Mouse (Mus musculus) neural tube, embryonic 15.5 days (tissue): ENCODE results near the gene Dhx58. TPM values are rescaled to one million over a fixed set of nuclear protein-coding genes. Genes with fewer than 3 reads are reported as not detected.
A peak's percentile ranks its signal among the peaks of the same experiment; 100 is the strongest.

ENCODE experiments used
- ATAC-seq: fragments of 200-750 bp; cut with Nextera tagmentation; 2 replicates; pipeline ENCODE4 v1.8.0; 2017; ENCODE audit warnings: mild to moderate bottlenecking, moderate TSS enrichment, moderate library complexity; ENCODE audit not compliant: low FRiP score
- H3K27ac ChIP-seq: fragments of 300-500 bp; sonication (generic); replicated peaks from 2 replicates; pipeline ENCODE4 v1.5.1; 2015; ENCODE audit warnings: mild to moderate bottlenecking, inconsistent platforms
- H3K27me3 ChIP-seq: fragments of 300-500 bp; sonication (generic); replicated peaks from 2 replicates; pipeline ENCODE4 v1.6.1; 2015; ENCODE audit warnings: inconsistent platforms
- H3K36me3 ChIP-seq: fragments of 300-500 bp; sonication (generic); 2 replicates; pipeline ENCODE4 v1.6.1; 2015; ENCODE audit warnings: inconsistent platforms
- H3K4me1 ChIP-seq: fragments of 300-500 bp; sonication (generic); 2 replicates; pipeline ENCODE4 v1.6.1; 2015; ENCODE audit warnings: inconsistent platforms
- H3K4me2 ChIP-seq: fragments of 300-500 bp; sonication (generic); 2 replicates; pipeline ENCODE4 v1.6.1; 2015; ENCODE audit warnings: inconsistent platforms, mild to moderate bottlenecking, moderate library complexity
- H3K4me3 ChIP-seq: fragments of 300-500 bp; sonication (generic); replicated peaks from 2 replicates; pipeline ENCODE4 v1.5.1; 2015; ENCODE audit warnings: mild to moderate bottlenecking, inconsistent platforms
- H3K9ac ChIP-seq: fragments of 300-500 bp; sonication (generic); replicated peaks from 2 replicates; pipeline ENCODE4 v1.6.1; 2015; ENCODE audit warnings: mild to moderate bottlenecking, inconsistent platforms
- H3K9me3 ChIP-seq: fragments of 300-500 bp; sonication (generic); replicated peaks from 2 replicates; pipeline ENCODE4 v1.6.1; 2016; ENCODE audit warnings: inconsistent platforms
- WGBS: fragments of 180-500 bp; shearing (Covaris S2); methylation state at CpG from one replicate; pipeline ENCODE4 v1.1.7; 2015; ENCODE audit warnings: mixed read lengths; 5-methylcytosine and 5-hydroxymethylcytosine counted together
- polyA plus RNA-seq: library from polyadenylated mRNA; unstranded; fragments of >200 nt; fragmentation: Nextera tagmentation; extraction: Ambion mirVana; gene quantifications from 2 replicates; pipeline ENCODE4 v1.2.1, GENCODE M21; 2015

Gene Dhx58
- polyA plus RNA-seq, 1 experiment from 2014 or later: 2.7 TPM

DNA sequence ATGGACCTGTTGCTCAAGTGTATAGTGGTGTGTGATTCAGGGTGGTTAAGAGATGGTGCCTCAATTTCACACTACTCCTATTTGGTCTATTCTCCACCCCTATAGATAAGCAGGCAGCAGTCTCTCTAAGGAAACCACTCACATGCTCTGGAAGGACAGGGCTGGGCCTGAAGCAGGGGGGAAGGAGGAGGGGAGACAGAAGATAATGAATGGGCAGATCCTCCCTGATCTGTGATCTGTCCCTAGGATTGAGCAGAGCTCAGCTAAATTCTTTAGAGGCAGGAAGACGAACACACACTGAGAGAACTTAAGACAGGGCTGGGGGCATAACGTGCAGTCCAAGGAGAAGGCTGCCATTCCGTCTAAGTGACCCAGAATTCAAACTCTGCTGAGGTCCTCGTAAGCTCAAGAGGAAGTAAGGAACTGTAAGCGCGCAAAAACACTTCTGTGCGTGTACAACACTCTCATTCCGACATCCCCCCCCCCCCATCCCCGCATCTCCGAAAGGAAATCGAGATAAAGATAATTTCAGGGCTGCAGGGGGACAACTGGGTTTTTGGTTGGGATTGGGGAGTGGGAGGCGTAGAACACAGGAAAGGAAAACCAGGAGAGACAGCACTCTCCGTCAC, 33.1 kb upstream of the Dhx58 start:
- WGBS: 3% methylated on average over 13 of the region's 13 CpGs
- Histone ChIP-seq H3K9me3 (no peaks in the 10 kb centered on the region), H3K27ac (peak overlapping the region; percentile 71; the same call in 1 of the 2 replicates), H3K27me3 (no peaks in the 10 kb centered on the region), H3K4me2 (peak overlapping the region; percentile 89), H3K4me3 (peak overlapping the region; percentile 77), H3K4me1 (peaks cover 29% of the 10 kb centered on the region), H3K36me3 (peaks cover 17% of the 10 kb centered on the region), H3K9ac (peak overlapping the region; percentile 90)
- ATAC-seq: no peak

DNA sequence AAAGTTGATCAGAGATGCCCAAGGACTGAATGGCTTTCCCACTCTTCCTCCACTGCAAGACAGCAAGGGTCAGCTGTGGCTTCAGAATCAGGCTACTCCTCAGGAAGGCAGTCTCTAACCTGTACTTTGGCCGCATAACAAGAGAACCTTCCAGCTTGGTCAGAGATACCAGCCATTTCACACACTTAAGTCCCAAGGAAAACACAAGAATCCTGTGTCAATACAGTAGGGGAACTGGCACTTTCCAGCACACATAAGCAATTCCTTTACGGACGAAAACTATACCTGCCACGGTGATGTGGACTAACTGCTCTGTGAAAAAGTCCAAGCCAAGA, 32.6 kb upstream of the Dhx58 start:
- H3K9ac ChIP-seq: 0 out of 2 replicates have a peak overlapping the region, but pooled peaks have one; percentile 90
- peak overlapping the region; percentile 77 for H3K4me3 ChIP-seq
- WGBS: 82% methylated on average over 4 of the region's 4 CpGs
- no peaks in the 10 kb centered on the region for H3K27me3 ChIP-seq
- H3K27ac ChIP-seq: no peak overlapping the region
- ATAC-seq: no peak
- H3K4me2 ChIP-seq: peak overlapping the region; percentile 89
- H3K9me3 ChIP-seq: no peaks in the 10 kb centered on the region
- H3K4me1 ChIP-seq: peaks cover 29% of the 10 kb centered on the region
- peaks cover 14% of the 10 kb centered on the region for H3K36me3 ChIP-seq

DNA sequence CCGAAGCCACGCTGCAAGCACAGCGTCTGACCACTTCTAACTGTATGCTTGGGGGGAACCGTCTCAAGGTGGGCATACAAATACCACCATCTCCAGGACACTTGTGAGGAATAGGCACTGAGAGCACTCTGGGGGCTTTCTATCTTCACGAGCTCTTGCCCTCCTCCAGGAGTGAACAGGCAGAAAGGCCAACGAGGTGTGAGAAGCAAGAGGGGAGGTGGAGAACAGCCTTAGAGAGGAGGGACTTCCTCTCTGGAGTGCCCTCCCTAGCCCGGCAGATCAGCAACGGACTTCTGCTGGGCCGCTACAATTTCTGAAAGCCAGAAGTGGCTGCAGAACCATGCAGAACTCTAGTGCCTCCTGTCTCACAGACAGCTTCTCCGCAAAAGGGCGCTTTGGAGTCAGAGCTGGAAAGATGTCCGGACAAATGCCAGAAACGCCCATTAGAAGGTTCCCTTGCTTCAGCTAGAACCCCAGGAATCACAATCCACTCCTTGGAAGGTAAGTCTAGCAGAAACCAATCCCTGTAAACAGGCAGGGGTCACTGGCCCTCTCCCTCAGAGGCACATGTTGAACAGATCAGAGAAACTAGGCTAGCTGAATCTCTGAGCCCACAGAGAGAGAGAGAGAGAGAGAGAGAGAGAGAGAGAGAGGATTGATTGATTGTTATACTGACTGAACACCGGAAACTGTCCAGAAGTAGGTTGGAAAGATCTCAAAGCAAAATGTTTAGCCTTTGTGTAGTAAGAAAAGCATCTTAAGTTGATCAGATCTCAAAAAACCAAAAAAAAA, 32.1 kb upstream of the Dhx58 start:
- 83% methylated on average over 14 of the region's 14 CpGs for WGBS
- Histone ChIP-seq H3K9ac (0 out of 2 replicates have a peak overlapping the region, but pooled peaks have one; percentile 90), H3K27ac (no peak overlapping the region), H3K36me3 (peaks cover 8% of the 10 kb centered on the region), H3K4me3 (no peak overlapping the region; the same call in 1 of the 2 replicates), H3K4me1 (peaks cover 29% of the 10 kb centered on the region), H3K27me3 (no peaks in the 10 kb centered on the region), H3K9me3 (no peaks in the 10 kb centered on the region), H3K4me2 (peak overlapping the region; percentile 89)
- ATAC-seq: no peak

DNA sequence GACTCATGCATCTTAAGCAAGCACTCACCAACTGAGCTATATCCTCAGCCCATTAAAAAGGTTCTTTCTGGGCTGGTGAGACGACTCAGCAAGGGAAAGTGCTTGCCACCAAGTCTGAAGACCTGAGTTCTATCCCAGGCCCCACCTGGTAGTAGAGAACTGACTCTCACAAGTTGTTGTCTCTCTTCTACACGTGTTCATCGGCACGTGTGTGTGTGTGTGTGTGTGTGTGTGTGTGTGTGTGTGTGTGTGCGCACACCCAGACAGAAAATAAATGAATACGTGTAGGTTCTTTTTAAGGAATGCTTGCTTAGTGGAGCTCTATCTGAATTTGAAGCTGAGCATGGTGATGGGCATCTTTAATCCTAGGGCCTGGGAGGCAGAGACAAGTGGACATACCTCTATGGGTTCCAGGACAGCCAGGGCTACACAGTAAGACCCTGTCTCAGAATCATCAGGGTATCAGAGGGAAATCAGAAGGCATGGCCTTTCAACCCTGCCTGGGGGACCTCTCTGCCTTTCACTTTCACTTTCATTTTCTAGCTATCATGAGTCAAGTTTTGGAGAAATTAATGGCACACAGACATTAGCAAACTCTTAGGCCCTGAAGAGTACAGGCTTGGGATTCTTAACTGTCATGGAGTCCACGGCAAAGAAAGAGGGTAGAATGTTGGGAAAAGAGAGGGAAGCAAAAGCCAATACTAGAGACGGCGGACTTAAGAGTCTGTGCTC, 31.2 kb upstream of the Dhx58 start:
- H3K9ac ChIP-seq: no peak overlapping the region
- no peak overlapping the region for H3K4me3 ChIP-seq
- H3K4me1 ChIP-seq: peaks cover 29% of the 10 kb centered on the region
- WGBS: 91% methylated on average over 9 of the region's 9 CpGs
- H3K27ac ChIP-seq: no peak overlapping the region
- H3K36me3 ChIP-seq: peaks cover 7% of the 10 kb centered on the region; the same call in 1 of the 2 replicates
- H3K4me2 ChIP-seq: peak overlapping the region; percentile 89; the same call in 1 of the 2 replicates
- ATAC-seq: no peak
- no peaks in the 10 kb centered on the region for H3K27me3 ChIP-seq
- no peaks in the 10 kb centered on the region for H3K9me3 ChIP-seq

DNA sequence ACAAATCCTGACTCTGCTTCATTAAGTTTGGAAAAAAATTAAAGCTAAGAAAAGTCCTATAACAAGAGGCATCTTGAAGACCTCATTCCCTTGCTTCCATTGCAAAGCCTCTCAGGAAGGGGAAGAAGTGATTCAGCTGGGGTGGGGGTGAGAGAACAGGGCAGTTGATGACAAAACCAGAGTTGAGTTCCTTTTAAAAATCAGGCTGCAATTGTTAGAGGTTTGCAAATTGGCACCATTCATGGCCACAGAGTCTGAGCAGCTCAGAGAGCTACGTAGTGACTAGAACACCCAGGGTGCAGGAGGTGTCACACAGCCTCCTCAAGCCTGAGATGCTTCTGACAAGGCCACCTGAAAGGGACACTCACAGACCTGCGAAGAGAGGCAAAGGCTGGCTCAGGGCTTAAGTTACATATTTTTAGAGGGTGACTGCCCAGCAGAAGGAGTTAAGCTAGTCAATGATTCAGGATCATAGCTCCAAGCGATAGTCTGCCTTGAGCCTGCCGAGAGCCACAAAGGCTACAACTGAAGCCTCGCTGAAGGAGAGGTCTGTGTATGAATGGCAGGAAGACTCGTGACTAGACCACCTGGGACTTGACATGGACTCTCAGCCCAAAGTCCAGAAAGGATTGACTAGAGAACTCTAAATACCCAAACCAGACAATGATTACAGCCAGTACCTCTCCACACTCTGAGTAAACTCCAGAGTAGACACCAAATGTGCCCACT, 26.6 kb upstream of the Dhx58 start:
- Histone ChIP-seq H3K4me1 (peaks cover 4% of the 10 kb centered on the region), H3K9me3 (no peaks in the 10 kb centered on the region), H3K36me3 (peaks cover 23% of the 10 kb centered on the region), H3K4me2 (no peak overlapping the region), H3K4me3 (no peak overlapping the region), H3K9ac (no peak overlapping the region), H3K27ac (no peak overlapping the region), H3K27me3 (no peaks in the 10 kb centered on the region)
- no peak for ATAC-seq
- WGBS: 86% methylated on average over 6 of the region's 6 CpGs

DNA sequence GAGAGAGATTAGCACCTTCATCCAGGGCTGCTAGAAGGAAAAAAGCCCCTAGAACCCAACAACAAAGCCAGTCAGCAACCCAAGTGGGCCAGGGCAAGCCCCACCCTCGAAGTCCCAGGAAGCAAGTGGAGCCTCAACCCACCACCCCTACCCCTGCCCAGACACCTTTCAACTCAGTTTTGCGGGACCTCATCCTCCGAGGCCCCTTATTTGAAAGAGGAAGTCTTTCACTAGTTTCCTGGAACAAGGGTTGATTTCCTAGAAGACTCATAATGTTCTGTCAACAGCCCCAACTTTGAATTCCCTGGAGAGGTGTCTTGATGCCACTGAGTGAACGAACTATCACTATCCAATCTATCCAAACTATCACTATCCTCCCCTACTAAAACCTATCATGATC, 25.9 kb upstream of the Dhx58 start:
- no peak for ATAC-seq
- Histone ChIP-seq H3K4me2 (no peak overlapping the region), H3K27ac (no peak overlapping the region), H3K9ac (no peak overlapping the region), H3K36me3 (peaks cover 23% of the 10 kb centered on the region), H3K4me3 (no peak overlapping the region), H3K4me1 (peaks cover 5% of the 10 kb centered on the region), H3K9me3 (no peaks in the 10 kb centered on the region), H3K27me3 (no peaks in the 10 kb centered on the region)
- WGBS: 88% methylated on average over 4 of the region's 4 CpGs

DNA sequence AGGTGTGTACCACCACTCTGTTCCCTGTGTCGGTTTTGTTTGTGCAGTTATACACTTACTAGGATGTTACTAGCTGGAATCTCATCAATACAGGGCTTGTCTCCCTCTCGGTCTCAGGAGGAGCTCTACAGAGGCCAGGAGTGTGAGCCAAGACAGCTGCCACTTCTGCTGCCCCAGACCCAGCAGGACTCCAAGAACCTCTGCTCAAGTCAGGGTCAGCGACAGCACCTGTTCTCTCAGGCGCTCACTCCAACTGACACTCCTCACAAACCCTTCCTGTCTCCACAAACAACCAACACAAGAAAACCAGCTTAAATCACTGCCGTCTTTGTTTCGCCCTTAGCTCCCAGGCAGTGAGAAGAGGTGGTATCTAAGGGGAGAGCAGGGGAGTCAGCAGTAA, 24.5 kb upstream of the Dhx58 start:
- WGBS: 84% methylated on average over 6 of the region's 6 CpGs
- ATAC-seq: no peak
- H3K9ac ChIP-seq: no peak overlapping the region

DNA sequence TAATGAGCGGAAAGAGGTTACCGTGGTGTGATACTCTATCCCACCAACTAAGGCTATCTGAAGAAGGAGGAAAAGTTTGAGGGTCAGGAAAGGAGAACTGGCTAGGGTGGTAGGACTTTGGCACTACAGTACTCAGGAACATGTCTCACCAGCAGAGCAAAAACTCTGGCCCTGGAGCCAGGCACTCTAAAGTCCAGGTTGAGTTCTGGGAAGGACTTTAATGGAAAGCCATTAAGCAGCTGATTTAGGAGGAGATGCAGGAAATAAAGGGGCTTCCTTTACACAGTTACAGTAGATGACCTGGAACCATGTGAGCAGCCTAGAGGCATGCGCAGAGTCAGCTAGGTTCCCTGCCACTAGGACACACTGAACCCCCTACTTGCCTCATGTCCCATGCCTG, 23.1 kb upstream of the Dhx58 start:
- H3K27me3 ChIP-seq: no peaks in the 10 kb centered on the region
- H3K27ac ChIP-seq: no peak overlapping the region
- ATAC-seq: no peak
- H3K4me2 ChIP-seq: no peak overlapping the region
- 95% methylated on average over 3 of the region's 3 CpGs for WGBS
- H3K9me3 ChIP-seq: no peaks in the 10 kb centered on the region
- peaks cover 14% of the 10 kb centered on the region for H3K4me1 ChIP-seq
- peaks cover 16% of the 10 kb centered on the region for H3K36me3 ChIP-seq
- H3K9ac ChIP-seq: no peak overlapping the region
- no peak overlapping the region for H3K4me3 ChIP-seq

More for the DNA sequence above, 24.5 kb upstream of the Dhx58 start:
- Histone ChIP-seq H3K4me1 (peaks cover 10% of the 10 kb centered on the region), H3K36me3 (peaks cover 23% of the 10 kb centered on the region), H3K4me3 (no peak overlapping the region), H3K27me3 (no peaks in the 10 kb centered on the region), H3K9me3 (no peaks in the 10 kb centered on the region), H3K4me2 (no peak overlapping the region), H3K27ac (no peak overlapping the region)

DNA sequence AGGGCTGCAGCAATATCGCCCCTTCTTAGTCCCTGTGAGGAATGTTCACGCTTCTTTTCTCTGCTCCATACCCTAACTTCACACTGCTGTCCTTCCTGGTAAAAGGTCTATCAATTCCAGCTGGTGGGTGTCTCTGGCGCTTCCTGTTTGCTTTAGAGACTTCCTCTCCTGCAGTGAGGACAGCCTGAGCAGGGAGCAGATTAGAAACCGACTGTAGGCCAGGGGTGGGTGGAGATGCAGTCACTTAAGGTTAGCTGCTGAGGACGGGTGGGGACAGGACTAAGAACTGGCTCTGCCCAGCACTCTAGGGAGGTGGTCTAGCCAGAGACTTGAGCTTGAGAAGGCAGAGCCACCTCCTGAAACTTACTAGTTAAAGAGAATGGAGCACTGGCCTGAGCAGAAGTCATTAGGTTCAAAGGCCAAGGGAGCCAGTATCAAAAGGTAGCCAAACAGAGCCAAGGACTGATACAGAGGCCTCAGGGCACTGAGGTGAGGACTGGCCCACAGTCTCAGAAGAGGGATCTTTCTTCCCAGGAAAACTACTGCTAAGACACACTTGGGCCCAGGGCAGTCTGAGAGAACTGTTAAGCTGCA, 20.9 kb upstream of the Dhx58 start:
- Histone ChIP-seq H3K4me3 (no peak overlapping the region), H3K4me1 (peaks cover 35% of the 10 kb centered on the region), H3K36me3 (peaks cover 16% of the 10 kb centered on the region), H3K9me3 (no peaks in the 10 kb centered on the region), H3K9ac (no peak overlapping the region), H3K27ac (no peak overlapping the region), H3K27me3 (no peaks in the 10 kb centered on the region), H3K4me2 (no peak overlapping the region)
- ATAC-seq: no peak
- 63% methylated on average over 5 of the region's 5 CpGs for WGBS

DNA sequence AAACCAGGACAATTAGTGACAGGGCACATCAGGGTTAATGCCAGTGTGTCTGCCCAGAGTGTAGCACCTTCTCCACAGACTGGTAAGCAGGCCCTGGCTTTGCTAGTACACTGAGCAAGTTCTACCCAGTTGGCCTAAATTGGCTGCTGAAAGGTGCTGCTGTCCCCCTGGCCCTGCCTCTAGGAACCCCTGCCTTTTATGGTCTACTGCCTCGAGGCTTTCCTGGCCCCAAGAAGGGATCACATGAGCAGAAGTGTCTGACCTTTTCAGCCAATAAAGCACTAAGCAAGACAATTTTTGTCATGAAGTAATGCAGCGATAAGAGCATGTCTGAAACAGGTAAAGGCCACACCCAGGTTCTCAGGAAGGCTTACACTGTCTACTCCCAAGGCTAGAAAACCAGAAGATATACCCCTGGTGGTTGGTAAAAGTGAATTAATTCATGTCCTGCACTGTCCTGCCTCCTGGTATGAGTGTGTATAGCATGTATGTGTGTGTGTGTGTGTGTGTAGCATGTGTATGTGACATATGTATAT, 18.5 kb upstream of the Dhx58 start:
- ATAC-seq: no peak

More for the DNA sequence above, 18.5 kb upstream of the Dhx58 start:
- no peaks in the 10 kb centered on the region for H3K9me3 ChIP-seq
- 0 out of 2 replicates have a peak overlapping the region, but pooled peaks have one; percentile 14 for H3K27ac ChIP-seq
- peaks cover 19% of the 10 kb centered on the region for H3K36me3 ChIP-seq
- 49% methylated on average over 2 of the region's 2 CpGs for WGBS
- no peak overlapping the region for H3K9ac ChIP-seq
- H3K4me2 ChIP-seq: no peak overlapping the region
- no peak overlapping the region for H3K4me3 ChIP-seq
- H3K4me1 ChIP-seq: peaks cover 39% of the 10 kb centered on the region
- no peaks in the 10 kb centered on the region for H3K27me3 ChIP-seq
